Mouse (Mus musculus) liver, adult 2 months (tissue): ENCODE measurements at regions not wholly inside any gene's neighbourhood (a gene's known extent, or its start where the extent isn't known, plus 50 kb on each side); places are given as distances from the start of the nearest gene placed in this dataset.

ENCODE experiments used
- DNase-seq: peaks from one replicate; pipeline ENCODE4 v3.0.0-alpha.2; 2011; ENCODE audit warnings: low read depth, low spot score; ENCODE audit errors: extremely low read depth
- H3K27ac ChIP-seq: fragments of 200-500 bp; replicated peaks from 2 replicates; pipeline ENCODE4 v1.5.1; 2012; ENCODE audit warnings: low read depth, mild to moderate bottlenecking, control low read depth, inconsistent platforms, low read length; ENCODE audit not compliant: insufficient read depth
- H3K27me3 ChIP-seq: fragments of 200-500 bp; 2 replicates; pipeline ENCODE4 v1.6.1; 2012; ENCODE audit warnings: mild to moderate bottlenecking, moderate library complexity, low read length, inconsistent platforms; ENCODE audit not compliant: control insufficient read depth, insufficient read depth
- H3K36me3 ChIP-seq: fragments of 200-500 bp; 2 replicates; pipeline ENCODE4 v1.6.1; 2012; ENCODE audit warnings: low read length, inconsistent platforms; ENCODE audit not compliant: control insufficient read depth, insufficient read depth
- H3K4me1 ChIP-seq: fragments of 200-500 bp; 2 replicates; pipeline ENCODE4 v1.6.1; 2011; ENCODE audit warnings: low read length; ENCODE audit not compliant: control insufficient read depth, insufficient read depth
- H3K4me3 ChIP-seq: fragments of 200-500 bp; 2 replicates; pipeline ENCODE4 v1.5.1; 2011; ENCODE audit warnings: low read depth, mild to moderate bottlenecking, control low read depth, low read length, moderate library complexity; ENCODE audit not compliant: insufficient read depth
- H3K79me2 ChIP-seq: fragments of 200-500 bp; 2 replicates; pipeline ENCODE4 v1.6.1; 2012; ENCODE audit warnings: inconsistent platforms, mild to moderate bottlenecking, low read length, moderate library complexity; ENCODE audit not compliant: control insufficient read depth, insufficient read depth
- H3K9ac ChIP-seq: fragments of 200-500 bp; 2 replicates; pipeline ENCODE4 v1.6.1; 2012; ENCODE audit warnings: low read depth, mild to moderate bottlenecking, control low read depth, inconsistent platforms, low read length
- CTCF ChIP-seq: fragments of 200-500 bp; IDR thresholded peaks from 2 replicates; pipeline ENCODE4 v1.5.1; 2011; ENCODE audit warnings: low read depth, low read length, control low read depth
- POLR2A ChIP-seq: fragments of 200-500 bp; IDR thresholded peaks from 2 replicates; pipeline ENCODE4 v1.6.1; 2011; ENCODE audit warnings: low read length, control low read depth; ENCODE audit not compliant: insufficient read depth; ENCODE audit errors: extremely low read depth
- WGBS: fragments of 180-500 bp; shearing (Covaris S2); methylation state at CpG from one replicate; pipeline ENCODE4 v1.1.7; 2018; 5-methylcytosine and 5-hydroxymethylcytosine counted together

- 72% methylated on average over 11 of the region's 11 CpGs for WGBS
- DNase-seq: no peak
- TF ChIP-seq POLR2A: no peak
- TF ChIP-seq CTCF: no peak
Measured at GRCm38 (mm10) chr2:74201608-74202323, 290.6 kb upstream of the Atp5g3 start.

GRCm38 (mm10) chr2:74199550-74199949 lies 288.4 kb upstream of the Atp5g3 start:
- H3K4me3 ChIP-seq: no peak overlapping the region
- TF ChIP-seq POLR2A: no peak
- TF ChIP-seq CTCF: no peak
- H3K27ac ChIP-seq: no peak overlapping the region
- no peaks in the 10 kb centered on the region for H3K79me2 ChIP-seq
- H3K4me1 ChIP-seq: no peaks in the 10 kb centered on the region
- H3K9ac ChIP-seq: no peak overlapping the region
- H3K27me3 ChIP-seq: no peaks in the 10 kb centered on the region
- no peak for DNase-seq
- no peaks in the 10 kb centered on the region for H3K36me3 ChIP-seq
- 18% methylated on average over 12 of the region's 12 CpGs for WGBS

More at GRCm38 (mm10) chr2:74201608-74202323, 290.6 kb upstream of the Atp5g3 start:
- Histone ChIP-seq H3K4me1 (no peaks in the 10 kb centered on the region), H3K4me3 (no peak overlapping the region), H3K27ac (no peak overlapping the region), H3K36me3 (no peaks in the 10 kb centered on the region), H3K79me2 (no peaks in the 10 kb centered on the region), H3K9ac (no peak overlapping the region), H3K27me3 (no peaks in the 10 kb centered on the region)

GRCm38 (mm10) chr2:74187963-74188790 lies 277.1 kb upstream of the Atp5g3 start:
- DNase-seq: no peak
- H3K4me1 ChIP-seq: peaks cover 2% of the 10 kb centered on the region; the same call in 1 of the 2 replicates
- no peak overlapping the region for H3K27ac ChIP-seq
- H3K4me3 ChIP-seq: no peak overlapping the region
- 33% methylated on average over 8 of the region's 8 CpGs for WGBS
- no peaks in the 10 kb centered on the region for H3K36me3 ChIP-seq
- TF ChIP-seq POLR2A: no peak
- no peaks in the 10 kb centered on the region for H3K27me3 ChIP-seq
- no peak overlapping the region for H3K9ac ChIP-seq
- no peaks in the 10 kb centered on the region for H3K79me2 ChIP-seq

GRCm38 (mm10) chr2:74178106-74178505 lies 267.0 kb upstream of the Atp5g3 start:
- H3K4me1 ChIP-seq: no peaks in the 10 kb centered on the region
- no peak overlapping the region for H3K4me3 ChIP-seq
- no peak overlapping the region for H3K9ac ChIP-seq
- no peak for TF ChIP-seq POLR2A
- TF ChIP-seq CTCF: no peak
- WGBS: 98% methylated on average over 1 of the region's 1 CpGs
- no peak overlapping the region for H3K27ac ChIP-seq
- no peaks in the 10 kb centered on the region for H3K36me3 ChIP-seq
- no peaks in the 10 kb centered on the region for H3K79me2 ChIP-seq
- no peaks in the 10 kb centered on the region for H3K27me3 ChIP-seq
- DNase-seq: no peak

- WGBS: 74% methylated on average over 16 of the region's 16 CpGs
- TF ChIP-seq CTCF (no peak), POLR2A (no peak)
- no peak for DNase-seq
Measured at GRCm38 (mm10) chr2:74168776-74169570, 257.8 kb upstream of the Atp5g3 start.

More at GRCm38 (mm10) chr2:74168776-74169570, 257.8 kb upstream of the Atp5g3 start:
- Histone ChIP-seq H3K79me2 (no peaks in the 10 kb centered on the region), H3K9ac (no peak overlapping the region), H3K27ac (no peak overlapping the region), H3K4me3 (no peak overlapping the region), H3K36me3 (no peaks in the 10 kb centered on the region), H3K27me3 (no peaks in the 10 kb centered on the region; the same call in 1 of the 2 replicates), H3K4me1 (no peaks in the 10 kb centered on the region)
